Mouse (Mus musculus) left cerebral cortex, postnatal 10 days (tissue): ENCODE measurements around the gene Dpm3. TPM values are rescaled to one million over a fixed set of nuclear protein-coding genes. Genes with fewer than 3 reads are reported as not detected.

ENCODE experiments used
- DNase-seq, 2 experiments: peaks; one replicate each; pipeline ENCODE4 v3.0.0; 2021 to 2022; ENCODE audit warnings: low spot score in 2 of 2, mixed read lengths in 1 of 2; ENCODE audit errors: extremely low spot score in 1 of 2
- intact Hi-C: fragments of 180-260 bp; cut with DNase I; formaldehyde crosslinking; loops from one replicate; pipeline ENCODE4 v1.15.1; 2025
- total RNA-seq, 2 experiments: library from RNA; stranded (reverse); gene quantifications; 2 replicates each; pipeline ENCODE4 v1.2.3; 2021

Gene Dpm3
- total RNA-seq, 2 experiments from 2014 or later: 47.1 to 51.1 TPM

DNA sequence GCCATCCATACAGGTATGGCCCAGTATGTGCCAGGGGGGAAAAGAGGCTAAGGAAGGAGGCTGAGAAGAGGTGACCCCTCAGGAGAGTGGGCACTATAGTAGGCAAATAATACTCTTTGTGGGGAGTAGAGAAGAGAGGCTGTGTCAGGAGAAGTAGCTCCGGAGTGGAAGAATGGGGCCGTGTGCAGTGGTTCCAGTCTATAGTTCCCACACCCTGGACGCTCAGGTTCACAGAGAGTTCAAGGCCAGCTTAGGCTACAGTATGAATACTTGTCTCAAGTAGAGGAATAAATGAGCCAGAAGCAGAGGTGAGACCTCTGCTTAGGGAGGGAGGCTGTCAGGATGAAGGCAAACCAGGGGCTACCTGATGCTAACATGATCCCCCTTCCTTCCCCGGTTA, 29.9 kb upstream of the Dpm3 start:
- DNase-seq: no peak
- intact Hi-C loops: no loop called here

GRCm38 (mm10) chr3:89230561-89230960, 28.6 kb upstream of the Dpm3 start:
- no peak for DNase-seq
- intact Hi-C loops: no loop called here

- DNase-seq: no peak
- intact Hi-C loops: no loop called here
Measured at GRCm38 (mm10) chr3:89231345-89231744, 27.8 kb upstream of the Dpm3 start.

DNA sequence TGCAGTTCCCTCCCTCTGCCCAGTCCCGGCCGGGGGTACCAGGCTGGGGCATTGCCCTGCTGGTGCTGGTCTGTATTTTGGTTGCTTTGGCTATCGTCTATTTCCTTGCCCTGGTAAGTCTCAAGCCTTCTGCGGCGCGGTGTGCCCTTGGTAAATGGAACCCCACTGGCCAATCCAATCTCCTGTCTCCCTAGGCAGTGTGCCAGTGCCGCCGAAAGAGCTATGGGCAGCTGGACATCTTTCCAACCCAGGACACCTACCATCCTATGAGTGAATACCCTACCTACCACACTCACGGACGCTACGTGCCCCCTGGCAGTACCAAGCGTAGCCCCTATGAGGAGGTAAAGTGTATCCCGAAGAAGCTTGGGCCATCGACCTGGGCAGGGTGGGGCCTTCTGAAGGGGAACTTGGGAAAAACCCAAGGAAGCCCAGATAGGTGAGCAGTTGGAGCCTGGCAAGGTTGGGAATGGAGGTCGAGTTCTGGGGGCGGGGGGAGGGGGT, 27.3 kb upstream of the Dpm3 start:
- DNase-seq: peak in 1 of 2 experiments; percentile 45
- intact Hi-C loops: no loop called here

DNA sequence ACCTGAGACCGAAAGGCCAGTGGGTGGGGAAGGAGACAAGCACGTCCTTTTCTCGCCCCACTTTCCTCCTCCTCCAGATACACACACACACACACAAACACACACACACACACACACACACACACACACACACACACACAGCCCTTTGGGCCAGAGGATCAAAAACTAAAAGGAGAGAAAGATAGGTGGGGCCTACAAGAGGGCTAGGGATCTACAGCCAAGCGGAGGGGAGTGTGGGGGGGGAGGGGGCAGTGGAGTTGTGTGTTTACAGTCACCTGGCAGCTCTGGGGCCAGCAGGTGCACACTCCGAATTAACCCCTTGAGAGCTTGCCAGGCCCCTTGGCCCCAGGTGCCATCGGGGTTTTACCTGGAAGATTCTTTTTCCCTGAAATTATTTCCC, 26.5 kb upstream of the Dpm3 start:
- intact Hi-C loops: no loop called here
- peak in 1 of 2 experiments; percentile 37 for DNase-seq

- intact Hi-C loops: no loop called here
- peak in 1 of 2 experiments; percentile 49 for DNase-seq
Measured at GRCm38 (mm10) chr3:89233562-89234110, 25.5 kb upstream of the Dpm3 start.

DNA sequence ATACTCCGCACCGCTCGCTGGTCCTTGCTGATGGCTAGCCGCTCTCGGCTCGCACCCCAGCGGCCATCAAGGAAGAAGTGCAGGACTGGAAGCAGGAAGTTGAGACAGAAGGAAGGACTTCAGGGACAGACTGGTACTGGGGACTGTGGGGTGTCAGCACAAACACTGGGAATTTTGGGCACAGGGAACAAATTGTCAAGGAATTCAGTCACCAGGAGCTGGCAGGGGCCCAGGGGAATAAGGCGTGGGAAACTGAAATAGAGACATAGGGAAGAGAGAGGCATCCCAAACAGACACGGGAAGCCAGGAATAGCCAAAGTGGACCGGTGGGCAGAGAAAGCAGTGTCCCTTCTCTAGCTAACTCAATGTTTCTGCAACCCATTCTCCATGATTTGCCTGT, 22.6 kb upstream of the Dpm3 start:
- intact Hi-C loops: no loop called here
- no peak for DNase-seq

GRCm38 (mm10) chr3:89237682-89238081, 21.5 kb upstream of the Dpm3 start:
- intact Hi-C loops: no loop called here
- no peak for DNase-seq

- DNase-seq: no peak
- intact Hi-C loops: no loop called here
Measured at GRCm38 (mm10) chr3:89238494-89238893, 20.7 kb upstream of the Dpm3 start.

GRCm38 (mm10) chr3:89242331-89242895, 16.7 kb upstream of the Dpm3 start:
- DNase-seq: peak in 1 of 2 experiments; percentile 78
- intact Hi-C loops: no loop called here

DNA sequence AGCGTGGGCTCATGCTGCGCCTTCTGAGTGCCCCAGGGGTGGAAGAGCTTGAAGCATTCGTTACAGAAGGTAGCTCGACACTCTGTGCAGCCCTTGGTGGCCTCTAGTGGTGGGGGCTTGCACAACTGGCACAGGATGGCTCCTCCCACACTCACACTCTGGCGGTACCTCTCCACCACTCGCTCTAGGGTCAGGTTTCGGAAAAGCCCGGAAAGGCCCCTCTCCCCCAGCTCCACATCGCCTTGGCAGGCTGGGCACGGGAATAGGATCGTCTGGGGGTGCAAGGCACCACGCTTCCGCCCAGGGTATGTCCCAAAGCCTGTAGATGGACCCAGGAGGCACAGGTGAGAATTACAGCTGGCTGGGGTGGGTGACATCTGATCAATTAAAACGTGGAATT, 15.5 kb upstream of the Dpm3 start:
- peak in 1 of 2 experiments; percentile 69 for DNase-seq
- intact Hi-C loops: no loop called here

- intact Hi-C loops: no loop called here
- peak in 1 of 2 experiments; percentile 74 for DNase-seq
Measured at GRCm38 (mm10) chr3:89244158-89244981, 14.8 kb upstream of the Dpm3 start.

GRCm38 (mm10) chr3:89244982-89245687, 14.0 kb upstream of the Dpm3 start:
- DNase-seq: peak; percentile 72 to 90
- intact Hi-C loops: loop anchor here (5.0 kb wide), 1 partner anchor 37 kb away; the partner anchor contains the start of gene Efna1

GRCm38 (mm10) chr3:89245688-89246171, 13.4 kb upstream of the Dpm3 start, which contains the start of gene Krtcap2:
Krtcap2 (plus strand) TSS chr3:89245966.
- peak; percentile 82 to 84 for DNase-seq
- intact Hi-C loops: loop anchor here (5.0 kb wide), 1 partner anchor 37 kb away; the partner anchor contains the start of gene Efna1

DNA sequence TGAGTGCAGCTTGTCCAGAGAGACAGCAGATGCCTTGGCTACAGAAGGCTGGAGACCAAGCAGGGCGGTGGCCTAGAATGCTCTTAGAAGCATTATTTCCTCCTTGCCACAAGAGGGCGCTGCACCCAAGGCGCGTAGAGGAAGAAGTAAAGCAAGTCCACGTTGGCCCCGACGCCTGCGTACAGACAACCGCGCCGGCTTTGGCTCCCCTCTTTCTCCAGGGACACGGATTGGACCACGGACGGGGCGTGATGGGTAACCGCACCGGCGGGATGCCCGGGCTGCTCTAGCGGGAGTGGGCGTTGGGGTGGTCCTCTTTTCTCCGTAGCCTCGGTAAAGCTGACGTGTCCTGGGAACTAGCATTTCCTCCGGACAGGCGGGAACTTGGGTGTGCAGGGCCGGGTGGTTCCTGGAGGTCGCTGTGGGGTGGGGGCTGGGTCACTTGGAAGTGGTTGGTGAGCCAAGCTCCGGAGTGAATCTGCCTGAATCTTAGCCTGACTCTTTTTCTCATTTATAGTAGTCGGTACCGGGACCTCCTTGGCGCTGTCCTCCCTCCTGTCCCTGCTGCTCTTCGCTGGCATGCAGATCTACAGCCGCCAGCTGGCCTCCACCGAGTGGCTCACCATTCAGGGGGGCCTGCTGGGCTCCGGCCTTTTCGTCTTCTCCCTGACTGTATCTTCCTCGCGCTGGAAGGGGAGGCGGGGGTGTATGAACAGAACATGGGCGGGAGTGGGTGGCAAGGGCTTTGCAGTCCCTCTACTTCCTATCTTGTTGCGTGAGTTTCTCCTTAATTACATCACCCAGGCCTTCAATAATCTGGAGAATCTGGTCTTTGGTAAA, 12.7 kb upstream of the Dpm3 start, which contains the start of gene Trim46:
Gene Trim46, minus strand, starts transcription at position 49 of the 840 bp plus-strand sequence.
- peak; percentile 90 to 94 for DNase-seq
- intact Hi-C loops: loop anchor here (5.0 kb wide), 1 partner anchor 36 kb away; the partner anchor contains the start of gene Efna1

DNA sequence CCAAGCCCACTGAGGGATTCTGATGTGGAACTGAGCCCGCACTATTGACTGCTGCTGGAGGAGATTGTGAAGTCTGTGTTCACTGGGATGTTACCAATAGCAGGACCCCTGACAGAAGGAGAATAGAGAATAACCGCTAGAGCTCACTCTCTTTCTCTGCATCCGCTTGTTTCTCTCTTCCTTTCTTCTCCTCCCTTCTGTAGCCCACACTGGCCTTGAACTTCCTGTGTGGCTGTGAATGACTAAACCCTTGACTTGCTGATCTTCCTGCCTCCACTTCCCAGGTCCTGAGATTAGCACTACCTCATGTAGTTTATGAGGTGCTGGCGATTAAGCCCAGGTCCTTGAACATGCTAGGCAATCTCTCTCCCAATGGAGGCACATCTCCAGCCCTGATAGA, 11.7 kb upstream of the Dpm3 start:
- intact Hi-C loops: loop anchor here (5.0 kb wide), 1 partner anchor 35 kb away; the partner anchor contains the start of gene Efna1
- no peak for DNase-seq

- DNase-seq: no peak
- intact Hi-C loops: loop anchor here (5.0 kb wide), 1 partner anchor 47 kb away; no protein-coding TSS in a partner anchor
Measured at GRCm38 (mm10) chr3:89250435-89251040, 8.6 kb upstream of the Dpm3 start.
